Mouse (Mus musculus): ENCODE measurements around the gene St6gal1.

- TF ChIP-seq POLR2A (IDR thresholded peaks at IDR 0.05; ENCODE audit: extremely low read depth, insufficient read depth, low read length) (no peak), CTCF (IDR thresholded peaks at IDR 0.05; ENCODE audit: extremely low read depth, insufficient read depth, low read length) (no peak)
Measured at GRCm38 (mm10) chr16:23240049-23240949, 15.8 kb downstream of the St6gal1 start.
